Mouse (Mus musculus): Measurements from ENCODE around the gene Pgam5.

GRCm38 (mm10) chr5:110211312-110211711 is 58.4 kb downstream of the Pgam5 start:
- TF ChIP-seq CTCF (IDR thresholded peaks at IDR 0.05; ENCODE audit: extremely low read depth, insufficient read depth, insufficient read length, insufficient replicate concordance) = no peak
- no peak for TF ChIP-seq POLR2A (IDR thresholded peaks at IDR 0.05; ENCODE audit: low read depth, low read length)
